Mouse (Mus musculus): ENCODE measurements at regions not wholly inside any gene's neighbourhood (a gene's known extent, or its start where the extent isn't known, plus 50 kb on each side); places are given as distances from the start of the nearest gene placed in this dataset.

DNA sequence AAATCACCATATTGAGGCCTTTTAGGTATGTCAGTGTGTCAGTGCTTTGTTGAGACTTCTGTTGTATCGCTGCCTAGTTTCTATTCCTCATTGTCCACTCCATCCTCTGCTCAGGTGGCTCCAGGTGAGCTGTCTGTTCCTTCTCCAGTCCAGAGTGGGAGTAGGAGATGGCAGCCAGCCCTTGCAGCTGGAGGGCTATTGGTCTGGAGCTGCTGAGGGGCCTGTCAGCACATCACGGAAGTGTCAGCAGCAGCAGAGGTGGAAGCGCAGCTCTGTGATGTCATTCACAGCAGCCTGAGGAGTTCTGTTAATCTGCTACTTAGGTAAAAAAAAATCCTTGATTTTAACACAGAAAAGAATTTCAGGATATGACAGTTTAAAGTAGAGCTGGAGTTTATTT lies 126.0 kb upstream of the Adra1b start:
- in situ Hi-C loops (cut with MboI, MseI), result no loop called here

DNA sequence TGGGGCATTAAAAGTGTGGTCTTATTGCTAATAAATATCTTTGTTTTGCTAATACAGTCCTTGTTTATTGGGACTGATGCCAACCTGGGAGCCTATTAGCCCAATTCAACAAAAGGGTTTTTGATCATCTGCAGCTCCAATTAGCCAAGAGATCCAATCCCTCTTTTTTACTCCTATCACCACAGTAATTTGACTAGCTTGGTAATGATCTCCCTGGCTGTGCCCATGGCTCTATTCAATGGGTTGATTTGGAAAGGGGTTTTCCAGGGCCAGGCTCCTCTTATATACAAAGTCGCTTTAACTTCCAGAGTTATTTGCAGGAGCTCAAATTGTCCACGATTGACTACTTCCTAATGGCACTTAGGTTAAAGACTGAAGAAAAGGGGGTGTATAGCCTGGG lies 145.1 kb upstream of the Adra1b start:
- in situ Hi-C loops (cut with MboI, MseI), result no loop called here

DNA sequence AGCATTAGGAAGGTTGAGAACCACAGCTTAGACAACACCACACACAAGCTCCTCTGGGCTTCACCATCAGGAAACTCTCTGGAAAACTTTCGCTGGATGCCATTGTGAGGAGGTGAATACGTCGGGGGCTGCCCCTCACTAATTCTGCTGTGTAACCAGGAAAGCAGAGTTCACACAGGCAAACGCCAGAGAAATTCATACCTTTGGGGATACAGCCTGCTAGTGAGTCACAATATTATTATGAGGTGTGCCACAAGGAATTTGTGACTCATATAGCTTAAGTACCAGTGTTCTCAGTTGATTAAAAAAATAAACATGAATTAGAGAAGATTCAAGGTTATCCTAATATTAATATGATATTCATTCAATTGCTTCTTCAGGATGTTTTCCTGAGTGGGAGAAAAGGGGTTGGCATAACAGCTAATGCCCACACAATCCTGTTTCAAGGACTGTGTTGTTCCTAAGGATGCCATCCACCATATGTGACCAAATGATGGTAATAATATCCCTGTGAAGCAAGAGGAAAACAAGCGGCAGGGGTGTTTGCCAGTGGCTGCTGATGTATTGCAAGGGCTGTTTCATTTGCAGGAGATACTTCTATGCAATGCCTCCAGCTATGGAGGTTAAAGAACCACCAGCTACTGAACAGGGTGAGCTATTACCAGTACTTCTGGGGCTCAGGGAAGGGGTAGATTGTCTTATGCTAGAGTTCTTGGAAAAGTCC lies 148.4 kb upstream of the Adra1b start:
- in situ Hi-C loops (cut with MboI, MseI), result no loop called here

DNA sequence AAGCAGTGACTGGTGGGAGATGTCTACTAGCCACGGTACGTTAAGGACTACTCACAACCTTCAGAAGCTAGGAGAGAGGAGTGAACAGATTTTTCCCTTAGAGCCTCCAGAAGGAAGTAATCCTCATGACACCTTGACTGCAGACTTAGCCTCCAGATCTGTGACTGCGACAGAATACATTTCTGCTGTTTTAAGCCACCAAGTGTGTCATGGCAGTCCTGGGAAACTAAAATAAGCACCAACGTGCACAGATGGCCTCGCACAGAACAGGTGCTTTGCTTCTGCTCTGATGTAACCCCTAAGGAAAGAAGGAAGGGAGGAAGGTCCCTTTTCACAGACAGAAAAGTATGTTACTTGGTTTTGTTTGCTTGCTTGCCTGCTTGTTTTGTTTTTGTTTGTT lies 151.5 kb upstream of the Adra1b start:
- in situ Hi-C loops (cut with MboI, MseI), result no loop called here

DNA sequence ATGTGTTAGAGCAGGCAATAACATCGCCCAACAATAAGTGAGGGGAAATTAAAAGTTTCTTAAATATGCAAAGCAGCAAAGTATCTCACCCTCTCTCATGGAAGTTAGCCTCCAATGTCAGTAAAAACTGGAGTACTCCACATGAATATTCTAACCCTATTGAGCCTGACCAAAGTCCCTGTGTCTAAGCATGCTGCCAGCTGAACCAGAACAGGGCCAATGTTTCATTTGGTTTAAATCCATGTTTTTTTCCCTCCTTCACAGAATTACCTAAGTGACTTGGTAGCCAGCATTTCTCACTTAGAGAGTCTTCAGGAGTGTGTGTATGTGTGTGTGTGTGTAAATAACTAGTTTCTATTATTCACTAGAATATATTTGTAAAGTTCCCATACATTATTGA lies 161.4 kb upstream of the Adra1b start:
- in situ Hi-C loops (cut with MboI, MseI), result no loop called here

DNA sequence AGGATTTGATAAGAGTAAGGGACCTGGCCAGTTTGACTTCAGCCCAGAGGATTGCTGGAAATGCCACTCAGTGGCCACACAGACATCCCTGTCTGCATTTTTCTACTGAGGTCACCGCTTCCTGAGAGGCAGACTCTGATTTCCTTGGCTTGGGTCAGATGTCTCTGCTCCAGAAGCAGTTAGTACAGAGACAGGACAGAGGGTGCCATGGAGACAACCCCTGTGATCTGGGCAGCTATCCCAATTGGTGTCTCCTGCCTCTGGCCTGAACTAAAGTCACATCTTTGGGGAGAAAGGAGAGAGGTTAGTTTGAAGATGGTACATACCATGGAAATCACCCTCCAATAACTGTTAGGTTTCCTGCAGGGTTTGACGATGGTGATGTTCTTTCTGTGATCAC lies 165.2 kb upstream of the Adra1b start:
- in situ Hi-C loops (cut with MboI, MseI), result no loop called here

DNA sequence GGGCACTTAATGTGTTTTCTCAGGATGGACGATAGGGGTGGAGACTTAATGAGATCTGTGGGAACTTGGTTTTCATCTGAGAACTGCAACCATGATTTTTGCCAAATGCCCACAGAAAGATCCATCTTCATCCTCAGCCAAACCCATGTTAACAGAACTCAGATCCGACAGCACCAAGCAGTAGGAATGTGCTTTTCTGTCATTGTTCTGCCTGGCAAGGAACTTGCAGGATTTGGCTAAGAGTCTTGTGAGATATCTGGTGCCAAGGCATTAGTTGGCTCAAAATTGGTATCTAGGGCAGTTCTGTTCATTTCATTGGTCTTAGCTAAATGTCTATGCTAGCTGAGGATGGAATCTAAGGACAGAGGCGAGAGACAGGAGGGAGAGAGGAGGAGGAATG lies 182.7 kb upstream of the Adra1b start:
- in situ Hi-C loops (cut with MboI, MseI), result loop anchor here (10.0 kb wide), 1 partner anchor 131 kb away; no protein-coding TSS in a partner anchor

DNA sequence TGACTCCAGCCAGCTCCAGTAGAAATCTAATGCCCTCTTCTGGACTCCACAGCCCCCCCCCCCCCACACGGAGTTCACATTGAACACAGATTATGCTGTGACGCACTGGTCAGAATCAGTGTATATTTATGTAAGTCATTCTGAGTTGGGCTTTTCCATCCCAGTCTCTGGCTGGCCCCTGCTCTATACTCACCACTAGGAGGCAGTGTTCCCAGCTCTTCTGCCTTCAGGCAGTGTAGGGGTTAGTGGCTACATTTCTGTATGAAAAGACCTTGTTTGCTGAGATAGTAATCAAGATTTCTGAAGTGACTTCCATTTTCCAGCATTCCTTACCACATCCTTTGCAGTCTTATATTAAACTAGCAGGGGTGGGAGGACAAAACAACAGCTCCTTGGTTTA lies 185.9 kb upstream of the Adra1b start:
- in situ Hi-C loops (cut with MboI, MseI), result loop anchor here (10.0 kb wide), 1 partner anchor 128 kb away; no protein-coding TSS in a partner anchor

DNA sequence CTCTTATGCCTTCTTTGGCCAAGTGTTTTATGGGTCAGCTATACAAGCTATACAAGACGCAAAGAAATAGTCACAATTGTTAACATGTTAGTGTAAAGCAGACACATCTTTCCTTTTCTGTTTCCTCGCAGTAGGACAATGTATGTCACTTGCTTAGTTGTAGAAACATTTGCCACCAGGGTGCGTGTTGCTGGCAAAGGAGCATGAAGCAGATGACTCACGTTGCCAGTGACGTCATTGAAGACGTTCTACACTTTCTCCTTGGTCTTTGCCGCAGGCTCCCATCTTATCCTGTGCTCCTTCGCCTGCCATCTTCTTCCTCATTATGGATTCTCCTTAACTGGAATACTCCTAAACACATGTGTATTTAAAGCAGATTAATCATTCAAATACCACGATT lies 188.5 kb upstream of the Adra1b start:
- in situ Hi-C loops (cut with MboI, MseI), result loop anchor here (10.0 kb wide), 1 partner anchor 125 kb away; no protein-coding TSS in a partner anchor

DNA sequence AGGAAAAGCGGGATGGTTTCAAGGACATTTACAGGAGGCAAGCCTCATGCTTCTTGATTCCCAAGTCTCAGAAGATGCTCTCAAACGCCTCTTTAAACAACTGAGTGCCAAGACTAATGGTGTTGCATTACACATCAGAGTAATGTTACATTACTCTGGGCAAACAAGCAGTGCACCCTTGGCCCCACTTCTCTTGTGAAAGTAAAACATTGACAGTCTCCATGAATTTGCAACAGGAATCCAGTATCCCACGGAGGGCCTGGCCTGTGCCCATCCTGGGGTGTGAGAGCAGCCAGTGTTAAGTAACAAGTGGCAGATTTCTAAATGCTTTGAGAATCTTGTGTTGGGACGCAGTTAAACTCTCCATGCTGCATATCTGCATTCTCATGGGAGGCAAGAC lies 194.3 kb upstream of the Adra1b start:
- in situ Hi-C loops (cut with MboI, MseI), result no loop called here

DNA sequence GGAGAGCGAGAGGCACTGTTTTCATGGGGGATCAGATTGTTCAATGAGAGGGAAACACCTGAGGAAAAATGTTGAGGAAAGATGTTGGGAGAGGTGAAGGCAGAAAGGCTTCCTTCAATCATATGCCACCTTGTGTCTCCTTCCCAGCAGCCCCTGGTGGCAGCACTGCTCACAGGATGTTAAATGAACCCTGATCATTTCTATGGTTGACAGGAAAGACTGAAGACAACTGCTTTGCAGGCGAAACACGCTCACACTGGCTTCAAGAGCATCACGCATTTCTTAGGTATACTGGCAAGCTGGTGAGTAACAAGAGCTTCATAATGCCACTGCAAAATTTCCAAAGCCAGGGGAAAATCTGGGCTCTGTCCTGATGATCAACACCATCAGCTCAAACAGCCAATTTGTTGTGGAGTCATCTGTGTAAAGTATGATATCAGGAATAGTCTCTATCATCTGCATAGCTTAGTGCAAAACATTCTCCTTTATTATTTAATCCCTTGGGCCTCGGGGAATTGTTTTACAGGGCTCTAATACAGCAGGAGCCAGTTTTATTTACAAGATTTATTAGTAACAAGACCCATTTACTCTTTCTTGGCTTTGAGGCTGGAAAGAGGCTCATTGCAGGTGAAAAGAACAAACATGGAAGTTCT lies 202.3 kb upstream of the Adra1b start:
- in situ Hi-C loops (cut with MboI, MseI), result loop anchor here (5.0 kb wide), 1 partner anchor 89 kb away; no protein-coding TSS in a partner anchor

DNA sequence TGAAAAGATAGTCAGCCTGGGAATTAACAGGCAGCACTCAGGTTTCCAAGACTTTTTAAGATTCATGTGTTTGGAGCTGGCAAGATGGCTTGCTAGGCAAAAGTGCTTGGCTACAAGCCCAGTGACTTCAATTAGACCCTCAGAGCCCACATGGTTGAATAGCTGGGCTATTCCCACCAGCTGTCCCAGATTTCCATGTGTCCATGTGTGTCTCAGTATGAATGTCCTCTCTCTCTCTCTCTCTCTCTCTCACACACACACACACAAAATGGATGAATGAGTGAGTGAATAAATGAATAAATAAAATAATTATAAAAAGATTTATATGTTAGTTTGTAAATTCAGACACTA lies 202.8 kb upstream of the Adra1b start:
- in situ Hi-C loops (cut with MboI, MseI), result loop anchor here (5.0 kb wide), 1 partner anchor 88 kb away; no protein-coding TSS in a partner anchor

DNA sequence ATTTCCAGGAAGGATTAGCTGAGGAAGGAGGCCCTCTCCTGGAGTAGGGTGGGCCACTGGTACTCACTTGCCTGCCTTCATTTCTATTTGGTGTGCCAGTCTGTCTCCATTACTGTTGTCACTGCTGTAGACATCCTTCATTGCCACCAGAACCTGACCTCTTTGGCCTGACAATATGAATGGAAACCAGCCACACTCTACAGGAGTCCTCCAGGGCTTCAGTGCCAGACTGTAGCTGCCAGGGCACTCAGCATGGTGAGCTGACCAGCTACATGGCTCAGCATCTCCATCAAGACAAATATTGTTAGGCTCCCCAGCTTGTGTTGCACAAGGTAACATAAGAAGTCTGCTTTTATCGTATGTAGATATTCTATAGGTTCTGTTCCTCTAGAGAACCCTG lies 205.2 kb upstream of the Adra1b start:
- in situ Hi-C loops (cut with MboI, MseI), result no loop called here

DNA sequence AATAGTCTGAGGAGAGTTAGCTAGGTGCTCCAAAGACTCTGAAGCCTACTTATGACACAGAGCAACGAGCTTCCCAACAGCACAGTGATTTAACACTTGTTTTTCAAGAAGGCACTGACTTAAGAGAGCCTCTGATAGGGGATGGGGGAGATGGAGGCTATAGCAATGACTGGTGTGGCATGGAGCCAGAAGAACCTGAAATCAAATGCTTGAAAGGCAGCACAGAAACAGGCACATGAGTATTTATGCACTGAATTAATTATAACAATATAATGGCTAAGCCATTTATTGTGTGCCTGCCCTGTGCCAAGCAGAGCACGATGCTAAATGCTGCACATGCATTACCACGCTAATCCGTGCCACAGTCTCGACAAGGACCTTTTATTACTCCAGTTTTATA lies 210.5 kb upstream of the Adra1b start:
- in situ Hi-C loops (cut with MboI, MseI), result no loop called here

DNA sequence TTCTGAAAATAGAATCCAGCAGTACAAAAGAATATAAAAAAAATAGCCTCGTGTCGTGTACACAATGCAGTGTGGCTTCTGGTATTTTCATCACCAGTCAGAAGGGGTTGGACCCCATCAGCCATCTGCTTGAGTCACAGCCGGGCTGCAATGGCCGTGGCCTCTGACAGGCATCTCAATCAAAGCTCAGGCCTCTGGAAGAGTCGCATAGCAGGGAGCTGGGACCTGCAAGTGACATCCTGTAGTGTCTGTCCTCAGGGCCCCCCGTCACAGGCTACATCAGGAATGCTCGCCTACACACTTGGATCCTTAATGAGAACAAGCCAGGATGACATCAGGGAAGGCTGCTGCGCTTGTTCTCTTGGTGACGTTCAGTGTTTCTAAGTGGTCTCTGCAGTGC lies 226.1 kb upstream of the Adra1b start:
- in situ Hi-C loops (cut with MboI, MseI), result no loop called here

DNA sequence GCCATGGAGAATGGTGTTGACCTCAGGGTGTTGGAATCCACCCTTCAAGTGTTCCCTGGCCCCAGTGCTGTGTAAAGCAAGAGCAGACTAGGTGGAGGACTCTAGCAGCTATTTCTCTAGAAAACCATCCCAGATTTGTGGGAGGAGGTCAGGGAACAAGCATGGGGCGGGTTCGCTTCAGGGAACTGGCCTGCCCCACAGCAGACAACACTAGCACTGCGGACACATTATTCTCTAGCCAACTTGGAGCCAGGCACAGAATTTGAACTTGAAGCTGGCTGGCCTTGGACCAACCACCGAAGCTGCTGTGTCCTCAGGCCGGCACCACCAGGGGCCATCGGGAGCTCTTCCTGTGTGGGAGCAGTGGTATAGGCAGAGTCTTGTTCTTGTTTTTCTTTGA lies 227.5 kb upstream of the Adra1b start:
- in situ Hi-C loops (cut with MboI, MseI), result no loop called here

DNA sequence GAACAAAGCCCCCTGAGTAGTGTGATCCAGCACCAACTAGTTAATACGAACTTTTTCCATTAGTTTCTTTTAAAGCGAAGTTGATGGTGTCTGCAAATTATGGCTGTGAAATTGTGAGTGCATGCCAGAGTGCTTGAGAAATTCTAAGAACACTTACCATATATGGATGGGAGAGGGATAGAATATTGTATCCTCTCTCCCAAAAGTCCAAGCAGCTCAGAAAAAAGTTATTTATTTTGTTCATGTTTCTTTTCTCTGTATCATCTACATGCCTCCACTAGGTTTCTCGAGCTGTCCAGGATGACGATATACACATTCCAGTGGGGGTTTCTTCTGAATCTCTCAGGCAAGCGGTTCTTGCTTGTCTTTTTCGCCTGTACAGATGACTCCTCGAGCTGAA lies 232.2 kb upstream of the Adra1b start:
- in situ Hi-C loops (cut with MboI, MseI), result no loop called here

DNA sequence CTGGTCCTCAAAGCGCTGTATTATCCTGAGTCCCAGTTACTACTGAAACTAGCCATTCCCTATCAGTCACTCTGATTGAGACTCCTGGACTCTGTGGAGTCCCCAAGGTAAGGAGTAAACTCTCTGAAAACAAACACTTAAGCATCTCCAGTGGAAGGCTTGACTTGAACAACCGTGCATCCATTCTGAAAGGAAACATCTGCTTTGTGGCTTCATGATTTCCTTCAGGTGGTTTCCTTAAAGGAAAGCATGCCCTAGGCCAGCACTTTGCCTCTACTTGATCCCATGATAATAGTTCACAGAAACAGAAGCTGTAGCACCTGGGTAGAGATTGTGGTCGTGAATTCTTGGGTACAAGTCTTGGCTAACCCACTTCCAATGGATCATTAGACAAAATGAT lies 235.0 kb upstream of the Adra1b start:
- in situ Hi-C loops (cut with MboI, MseI), result no loop called here

DNA sequence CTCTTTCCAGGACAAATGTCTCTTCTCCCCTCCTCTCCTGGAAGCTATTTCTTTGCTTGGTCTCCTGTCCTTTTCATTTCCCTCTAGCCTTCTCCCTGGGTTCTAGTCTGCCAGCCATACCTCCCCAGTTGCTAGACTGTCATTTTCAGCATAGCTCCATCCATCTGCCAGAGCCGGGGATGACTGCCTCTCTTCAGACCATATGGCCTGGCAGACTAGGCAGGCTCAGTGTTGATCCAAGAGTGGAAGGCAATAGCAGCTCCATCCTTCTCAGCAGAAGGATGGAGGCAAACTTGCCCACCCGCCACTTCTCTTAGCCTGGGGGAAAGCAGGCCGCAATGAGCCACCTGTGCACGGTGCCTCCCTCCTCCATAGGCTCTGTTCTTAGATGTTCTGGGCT lies 242.0 kb upstream of the Adra1b start:
- in situ Hi-C loops (cut with MboI, MseI), result no loop called here

DNA sequence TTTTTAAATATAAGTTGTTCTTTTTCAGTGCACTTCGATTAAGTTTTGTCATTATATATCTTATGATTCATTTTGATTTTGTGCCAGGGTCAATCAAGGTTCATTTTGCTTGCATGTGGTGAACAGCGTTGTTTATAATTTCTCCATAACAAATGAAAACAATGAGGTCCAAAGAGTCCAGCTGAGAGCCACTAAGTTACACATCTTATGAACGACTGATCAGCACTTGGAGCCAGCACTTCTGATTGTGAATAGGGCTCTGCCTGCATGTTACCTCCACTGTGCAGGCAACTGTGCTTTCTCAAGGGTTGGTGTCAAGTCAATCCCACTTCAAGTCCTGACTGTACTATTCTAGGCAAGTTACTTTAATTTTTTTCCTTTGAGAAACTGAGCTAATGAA lies 243.5 kb upstream of the Adra1b start:
- in situ Hi-C loops (cut with MboI, MseI), result no loop called here

DNA sequence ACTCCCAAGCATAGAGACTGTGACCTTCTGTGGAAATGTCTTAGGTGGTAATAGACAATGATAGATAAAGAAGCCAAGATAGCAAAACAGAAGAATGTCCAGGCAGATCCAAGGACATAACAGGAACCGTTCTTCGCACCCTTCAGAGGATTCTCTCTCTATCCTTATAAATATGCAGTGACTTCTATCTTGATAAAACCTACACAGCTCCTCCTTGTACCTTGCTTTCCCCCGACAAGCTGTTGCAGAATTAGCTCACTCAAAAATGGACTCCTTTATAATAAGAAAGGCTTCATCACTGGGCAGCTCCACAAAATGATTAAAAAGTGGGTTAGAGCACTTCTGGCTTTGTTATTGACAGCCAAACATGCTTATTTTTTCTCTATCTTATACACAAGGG lies 245.4 kb upstream of the Adra1b start:
- in situ Hi-C loops (cut with MboI, MseI), result loop anchor here (5.0 kb wide), 1 partner anchor 71 kb away; no protein-coding TSS in a partner anchor

DNA sequence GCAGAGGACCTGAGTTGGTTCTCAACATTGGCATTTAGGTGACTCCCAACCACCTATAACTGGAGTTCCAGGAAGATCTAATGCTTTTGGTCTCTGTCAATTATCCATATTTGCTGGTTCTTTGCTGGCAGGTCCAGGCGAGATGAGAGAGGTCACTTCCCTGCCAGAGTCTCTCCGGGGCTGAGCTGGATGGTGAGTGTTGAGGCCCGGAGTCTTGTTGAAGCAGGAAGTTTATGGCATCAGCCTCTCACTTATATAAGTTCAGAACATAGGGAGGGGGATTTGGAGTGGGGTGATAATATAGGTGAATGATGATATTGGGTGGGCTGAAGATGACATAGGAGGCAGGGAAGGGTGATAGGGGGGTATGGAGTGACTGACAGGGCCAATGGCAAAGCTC lies 246.3 kb upstream of the Il12b start:
- in situ Hi-C loops (cut with MboI, MseI), result no loop called here

DNA sequence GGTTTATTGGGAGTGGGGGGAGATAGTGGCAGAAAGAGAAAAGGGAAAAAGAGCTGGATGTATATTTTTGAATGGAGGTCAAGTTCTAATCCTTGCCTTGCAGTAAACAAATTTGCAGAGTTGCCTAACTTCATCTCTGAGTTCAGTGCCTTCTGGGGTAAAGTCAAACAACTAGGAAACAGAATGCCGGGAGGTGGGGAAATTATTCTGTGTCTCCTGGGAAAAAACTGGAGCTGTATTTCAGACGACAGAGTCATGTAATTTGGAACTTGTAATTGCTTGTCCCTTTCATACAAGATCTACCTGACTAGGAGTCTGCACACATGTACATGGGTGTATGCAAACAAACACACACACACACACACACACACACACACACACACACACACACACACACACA lies 244.3 kb upstream of the Il12b start:
- in situ Hi-C loops (cut with MboI, MseI), result no loop called here

Data from T-helper 1 cell (primary cell).